Mouse (Mus musculus) megakaryocyte, adult 5-6 weeks (primary cell): ENCODE data around the gene Dennd1b. TPM values are rescaled to one million over a fixed set of nuclear protein-coding genes. Genes with fewer than 3 reads are reported as not detected.

Source experiments
- ATAC-seq: 2 replicates; pipeline ENCODE4 v1.8.0; 2016; ENCODE audit warnings: mild to moderate bottlenecking, inconsistent platforms; ENCODE audit not compliant: poor library complexity, severe bottlenecking
- total RNA-seq, 2 experiments: library from RNA; stranded (forward) in 1 of 2; stranded (reverse) in 1 of 2; fragments of 153-499, 151-499 nt in 1 of 2; fragments of 221-1000, 200-1000 nt in 1 of 2; gene quantifications; 2 replicates each; pipeline versions ENCODE4 v1.2.3 to v1.2.4; 2015 to 2017

Gene Dennd1b
- total RNA-seq, 2 experiments from 2014 or later: 21.0 to 28.1 TPM

DNA sequence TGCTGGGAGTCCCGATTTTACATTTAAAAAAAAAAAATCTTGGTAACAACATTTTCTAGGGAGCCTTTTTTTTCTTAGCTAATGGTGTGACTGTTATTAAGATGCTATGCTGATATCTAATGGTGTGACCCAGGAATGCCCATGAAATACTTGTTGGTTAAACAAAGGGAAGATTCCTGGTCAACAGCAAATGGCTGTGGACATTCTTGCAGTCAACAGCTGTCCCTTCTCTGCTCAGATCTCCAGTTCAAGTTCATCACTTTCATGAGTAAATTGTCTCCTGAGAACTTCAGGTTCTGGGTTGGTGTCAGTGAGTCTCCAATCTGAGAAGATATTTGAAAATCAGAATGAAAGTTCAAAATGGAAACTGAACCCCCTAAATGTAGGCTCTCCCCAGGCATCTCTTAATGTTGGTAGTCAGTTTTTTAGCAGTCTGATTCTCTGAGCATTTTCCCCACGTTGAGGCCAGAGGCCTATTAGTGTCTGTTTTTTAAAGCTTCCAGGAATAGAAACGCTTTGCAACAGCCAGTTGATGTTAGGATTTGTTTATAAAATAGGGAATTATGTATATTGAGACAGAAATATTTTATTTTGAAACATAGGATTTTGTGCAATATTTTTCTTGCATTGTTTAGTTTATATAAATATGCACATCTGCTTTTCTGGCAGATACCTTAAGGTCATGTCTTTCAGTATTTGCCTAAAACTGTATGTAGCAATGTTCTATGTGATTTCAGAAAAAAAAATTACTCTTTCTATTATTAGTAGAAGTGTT, 211.0 kb downstream of the Dennd1b start:
- no peak for ATAC-seq

DNA sequence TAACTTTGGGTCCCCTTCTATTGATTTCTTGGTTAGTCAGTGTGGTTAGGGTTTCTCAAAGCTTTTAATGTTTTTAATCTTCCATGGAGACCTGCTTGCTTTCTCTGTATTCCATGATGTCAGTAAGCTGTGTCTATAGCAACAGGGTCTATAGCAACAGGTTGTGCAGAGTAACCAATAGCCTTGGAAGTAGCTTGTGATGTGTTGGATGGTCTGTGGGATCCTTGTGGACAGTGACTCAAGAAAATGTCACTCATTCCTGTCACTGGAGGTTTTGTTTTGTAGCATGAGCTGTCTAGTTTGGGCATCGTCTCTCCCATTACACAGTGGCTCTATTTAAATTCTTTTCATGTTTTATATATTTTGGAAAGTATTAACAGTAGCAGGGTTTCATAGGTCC, 216.5 kb downstream of the Dennd1b start:
- no peak for ATAC-seq

- no peak for ATAC-seq
Observed at GRCm38 (mm10) chr1:139180481-139181149, 217.4 kb downstream of the Dennd1b start.

- no peak for ATAC-seq
Observed at GRCm38 (mm10) chr1:139192635-139193034, 229.4 kb downstream of the Dennd1b start.

- ATAC-seq: no peak
Observed at GRCm38 (mm10) chr1:139194011-139194410, 230.8 kb downstream of the Dennd1b start.

GRCm38 (mm10) chr1:139194428-139195028, 231.3 kb downstream of the Dennd1b start:
- no peak for ATAC-seq

GRCm38 (mm10) chr1:139203026-139203425, 239.8 kb downstream of the Dennd1b start:
- ATAC-seq: no peak

GRCm38 (mm10) chr1:139206259-139206658, 243.0 kb downstream of the Dennd1b start:
- no peak for ATAC-seq

DNA sequence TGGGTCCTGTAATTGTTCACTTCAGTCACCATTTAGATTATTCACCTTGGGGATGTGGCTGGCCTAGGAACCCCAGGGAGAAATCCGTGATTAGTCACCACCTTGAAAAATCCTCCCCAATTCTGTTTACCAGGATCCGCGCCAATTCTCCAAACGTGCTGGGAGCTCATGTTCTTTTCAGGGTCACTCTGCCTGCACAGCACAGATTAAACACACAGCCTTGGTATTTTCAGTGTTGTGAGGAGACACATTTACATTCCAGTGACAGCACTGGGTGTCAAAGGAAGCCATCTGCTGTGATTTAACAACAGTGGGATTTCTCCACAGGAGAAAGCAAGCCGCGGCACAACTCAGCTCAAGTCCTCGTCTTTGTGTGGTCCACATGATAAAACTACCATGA, 246.6 kb downstream of the Dennd1b start:
- ATAC-seq: no peak

GRCm38 (mm10) chr1:139210505-139210904, 247.3 kb downstream of the Dennd1b start:
- ATAC-seq: no peak

DNA sequence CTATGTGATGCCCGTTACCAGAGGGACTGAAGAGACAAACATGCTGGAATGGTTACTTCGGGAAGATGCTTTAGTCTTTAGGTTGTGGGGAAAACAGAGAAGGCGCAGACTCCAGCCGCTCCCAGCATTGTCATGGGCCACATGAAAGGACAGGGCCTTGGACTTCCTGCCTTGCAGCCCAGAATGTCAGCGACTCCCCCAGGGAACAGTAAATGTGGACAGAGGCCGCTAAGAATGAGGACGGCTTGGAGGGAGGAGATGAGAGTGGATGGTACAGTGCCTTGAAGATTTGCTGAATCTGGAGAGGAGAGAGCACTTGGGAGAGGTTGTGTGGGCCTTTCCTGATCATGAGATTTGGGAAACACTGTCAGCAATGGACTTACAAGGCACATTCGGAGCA, 252.1 kb downstream of the Dennd1b start:
- no peak for ATAC-seq

DNA sequence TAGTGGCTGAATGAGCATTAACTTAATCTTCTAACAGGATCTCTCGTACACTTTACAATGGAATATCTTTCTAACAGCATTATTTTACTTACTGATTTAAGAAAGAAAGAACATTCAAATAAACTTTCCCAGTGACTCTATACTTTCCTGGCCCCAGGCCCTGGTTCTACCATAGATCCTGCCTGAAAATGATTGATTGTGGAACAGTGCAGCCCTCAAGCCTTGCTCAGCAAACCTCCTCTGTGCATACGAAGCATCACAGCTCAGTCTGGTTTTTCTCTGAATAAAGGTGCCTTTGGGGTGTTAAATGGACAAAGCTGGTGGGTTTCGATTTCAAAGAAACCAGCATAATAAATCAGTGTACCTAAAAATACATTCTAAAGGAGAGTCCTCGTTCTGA, 260.6 kb downstream of the Dennd1b start:
- no peak for ATAC-seq

DNA sequence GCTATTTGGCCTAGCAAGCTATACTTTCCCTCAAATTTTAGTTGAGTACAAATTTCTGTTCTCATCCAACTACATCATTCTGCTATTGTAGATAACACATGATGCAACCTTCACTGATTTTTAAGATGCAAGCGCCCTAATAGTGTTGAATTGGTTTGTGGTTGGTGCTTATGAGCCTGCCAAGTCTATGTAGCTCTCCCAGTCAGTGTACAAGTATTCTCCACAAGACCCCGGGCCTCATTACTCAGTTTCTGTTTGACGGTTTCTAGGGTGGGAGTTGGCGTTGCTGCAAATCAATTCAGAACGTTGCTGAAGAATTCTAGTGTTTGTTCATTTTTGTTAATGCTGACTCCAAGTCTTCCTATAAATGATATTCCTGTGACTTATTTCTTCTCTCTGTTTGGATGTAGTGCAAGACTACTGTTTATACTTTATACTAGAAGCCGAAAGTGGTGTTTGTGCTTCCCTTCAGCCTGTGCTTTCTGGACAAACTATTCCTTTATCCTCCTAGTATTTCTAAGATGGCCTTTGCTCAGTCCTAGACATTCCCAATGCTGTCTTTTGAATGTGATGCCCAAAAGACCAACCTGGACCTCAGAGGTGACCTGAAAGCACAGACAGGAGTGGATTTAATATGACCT, 261.2 kb downstream of the Dennd1b start:
- no peak for ATAC-seq

Other genes with a start within 250 kb of the Dennd1b start
- gene Lhx9, start 114.9 kb upstream of the Dennd1b start, total RNA-seq (2015): not detected in 2 replicates
- not detected in 2 replicates for gene Lhx9, start 114.9 kb upstream of the Dennd1b start, total RNA-seq (2017)
- 18.4 and 20.6 TPM in 2 replicates for gene 2310009B15Rik, start 106.6 kb upstream of the Dennd1b start, total RNA-seq (2015)
- gene 2310009B15Rik, start 106.6 kb upstream of the Dennd1b start, total RNA-seq (2017): 11.7 and 29.1 TPM in 2 replicates